In genomic region chr7:65011133-65011532, GRCm38 (mm10) we compare ENCODE assay signal across 9 mouse cellular contexts.
DNase-seq lines count a peak whose midpoint lies in the region; ATAC-seq and TF ChIP-seq lines count a peak whose summit lies in the region.
"Had no signal": no experiment of that assay in that cellular context is flagged by ENCODE, and none has a peak within 500 bp of the region (broad histone marks: within the 10 kb centered on the region; RNA-seq: fewer than 3 reads in every experiment).

No protein-coding gene starts in this region.

- H3K4me3 ChIP-seq in kidney, postnatal 0 days (replicated peaks; ENCODE audit: low read depth, low read length), result no peak overlapping the region
- no peak overlapping the region for H3K4me3 ChIP-seq in neural tube, embryonic 11.5 days (ENCODE audit: low read depth, low read length)

- H3K27ac ChIP-seq in kidney, postnatal 0 days, result no peak overlapping the region
- H3K27ac ChIP-seq in neural tube, embryonic 11.5 days (ENCODE audit: low read depth, low read length), result no peak overlapping the region
- H3K27ac ChIP-seq: liver, embryonic 14.5 days had no signal

- no peaks in the 10 kb centered on the region for H3K36me3 ChIP-seq in kidney, postnatal 0 days (ENCODE audit: insufficient read depth, low read length)
- no peaks in the 10 kb centered on the region for H3K36me3 ChIP-seq in neural tube, embryonic 11.5 days (ENCODE audit: control insufficient read depth, insufficient read depth, low read length)

- TF ChIP-seq CTCF in kidney, postnatal 0 days (IDR thresholded peaks at IDR 0.05; ENCODE audit: low read depth), result no peak

- H3K4me1 ChIP-seq in kidney, postnatal 0 days (replicated peaks; ENCODE audit: insufficient read depth, low read length), result no peaks in the 10 kb centered on the region
- H3K4me1 ChIP-seq in neural tube, embryonic 11.5 days (ENCODE audit: control insufficient read depth, insufficient read depth, low read length), result no peaks in the 10 kb centered on the region; the same call in 1 of the 2 replicates

- no peaks in the 10 kb centered on the region for H3K9me3 ChIP-seq in kidney, postnatal 0 days (replicated peaks; ENCODE audit: low read length)
- no peaks in the 10 kb centered on the region for H3K9me3 ChIP-seq in neural tube, embryonic 11.5 days (ENCODE audit: control insufficient read depth, low read length)

- intact Hi-C loops in heart, postnatal 10 days (cut with DNase I), result no loop called here

- 29% methylated on average over 6 of the region's 6 CpGs for WGBS in kidney, postnatal 0 days
- 38% methylated on average over 6 of the region's 6 CpGs for WGBS in neural tube, embryonic 11.5 days

- no peaks in the 10 kb centered on the region for H3K27me3 ChIP-seq in kidney, postnatal 0 days (ENCODE audit: insufficient read depth, low read length)
- no peaks in the 10 kb centered on the region for H3K27me3 ChIP-seq in neural tube, embryonic 11.5 days (ENCODE audit: control insufficient read depth, insufficient read depth, low read length)

- no peak overlapping the region for H3K4me2 ChIP-seq in kidney, postnatal 0 days (ENCODE audit: low read length)
- H3K4me2 ChIP-seq in neural tube, embryonic 11.5 days (ENCODE audit: low read depth), result no peak overlapping the region

- no peak; the same call in 1 of the 2 replicates for ATAC-seq in kidney, postnatal 0 days (replicated peaks; ENCODE audit: low FRiP score, low read depth)
- ATAC-seq in neural tube, embryonic 11.5 days (ENCODE audit: insufficient read depth, low FRiP score, low TSS enrichment), result no peak

- peak; percentile 46 for DNase-seq in kidney, postnatal 0 days (ENCODE audit: low spot score)
- no peak for DNase-seq in kidney, adult 18-20 months
- peak; percentile 42 for DNase-seq in embryo, embryonic 9.5 days (ENCODE audit: extremely low spot score)
- DNase-seq in heart, postnatal 10 days, result peak; percentile 1 to 3
- peak; percentile 41 for DNase-seq in neural tube, embryonic 11.5 days (ENCODE audit: low spot score)
- DNase-seq in adrenal gland, adult (ENCODE audit: inconsistent age in 2 of 2, low spot score in 1 of 2), result no peak
- DNase-seq in adrenal gland, postnatal 36 days, result no peak
- DNase-seq: cerebellum, adult 11-12 months had no signal

- no peak overlapping the region for H3K9ac ChIP-seq in kidney, postnatal 0 days (ENCODE audit: low read depth, low read length)
- H3K9ac ChIP-seq in neural tube, embryonic 11.5 days (ENCODE audit: low read length), result no peak overlapping the region
- H3K9ac ChIP-seq: liver, embryonic 14.5 days had no signal

Comparison
In these comparisons a context has a peak if more than half of its experiments do, and no peak if none do; other contexts are left out.
1. DNase-seq: peak in kidney, postnatal 0 days (single experiment), embryo, embryonic 9.5 days (single experiment), heart, postnatal 10 days (2 of 2) and neural tube, embryonic 11.5 days (single experiment); none in kidney, adult 18-20 months (single experiment), adrenal gland, adult (0 of 2) and adrenal gland, postnatal 36 days (0 of 2).